Mouse (Mus musculus) spleen, postnatal 10 days (tissue): Measurements from ENCODE around the gene Gm20388.
A peak's percentile ranks its signal among the peaks of the same experiment; 100 is the strongest.

Experiments used
- DNase-seq, 2 experiments: peaks; one replicate each; pipeline ENCODE4 v3.0.0; 2021 to 2022; ENCODE audit warnings: low spot score in 2 of 2

The Gm20388 gene

GRCm38 (mm10) chr8:122421376-122422070 lies 2510.9 kb downstream of the Gm20388 start, which contains the start of gene Il17c:
Il17c (plus strand) TSS chr8:122422020.
- DNase-seq: no peak

DNA sequence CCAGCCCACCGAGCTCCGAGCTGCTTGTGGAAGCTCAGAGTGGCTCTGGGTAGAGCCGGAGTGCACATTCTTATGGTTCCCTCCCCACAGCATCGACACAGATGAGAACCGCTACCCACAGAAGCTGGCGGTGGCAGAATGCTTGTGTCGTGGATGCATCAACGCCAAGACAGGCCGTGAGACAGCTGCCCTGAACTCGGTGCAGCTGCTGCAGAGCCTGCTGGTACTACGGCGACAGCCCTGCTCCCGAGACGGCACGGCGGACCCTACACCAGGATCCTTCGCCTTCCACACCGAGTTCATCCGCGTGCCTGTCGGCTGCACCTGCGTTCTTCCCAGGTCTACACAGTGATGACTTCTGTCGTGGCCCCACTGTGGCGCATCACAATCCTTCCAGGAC lies 2512.6 kb downstream of the Gm20388 start:
- DNase-seq: no peak

DNA sequence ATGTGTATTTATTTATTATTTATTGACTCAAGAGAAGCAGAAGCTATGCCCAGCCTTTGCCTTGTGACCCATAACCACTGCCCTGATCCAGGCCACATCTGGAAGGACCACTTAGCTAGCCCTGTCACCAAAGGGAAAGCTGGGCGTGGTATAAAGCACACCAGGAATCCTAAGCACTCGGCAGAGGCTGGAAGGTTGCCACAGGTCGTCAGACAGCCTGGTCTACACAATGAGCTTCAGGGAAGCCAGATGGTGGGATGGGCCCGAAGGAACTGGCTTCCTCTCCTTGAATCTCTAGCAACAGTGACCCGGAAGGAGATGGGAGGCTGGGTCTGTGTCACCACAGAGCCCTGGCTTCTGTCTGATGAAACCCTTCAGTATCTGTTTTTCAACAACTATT lies 2513.0 kb downstream of the Gm20388 start:
- DNase-seq: no peak

GRCm38 (mm10) chr8:122426145-122426544 lies 2515.5 kb downstream of the Gm20388 start:
- no peak for DNase-seq

DNA sequence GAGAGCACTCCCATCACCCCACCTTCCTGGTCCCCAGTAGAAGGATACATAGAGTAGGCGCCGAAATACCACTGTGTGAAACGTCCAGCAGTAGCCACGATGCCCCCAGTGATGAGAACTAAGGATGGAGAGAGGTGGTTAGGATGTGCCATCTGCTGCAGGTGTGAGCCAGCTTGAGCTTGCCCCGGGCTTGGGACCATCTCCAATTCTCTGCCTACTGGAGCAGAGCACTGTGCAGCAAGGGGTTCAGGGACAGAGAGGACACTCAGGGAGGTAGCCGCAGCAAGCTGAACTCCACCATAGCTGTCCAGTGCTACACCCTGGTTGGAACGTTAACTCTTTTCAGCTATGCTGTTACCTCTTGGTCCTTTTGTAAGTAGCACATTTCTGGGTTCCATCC lies 2517.0 kb downstream of the Gm20388 start:
- DNase-seq: no peak

DNA sequence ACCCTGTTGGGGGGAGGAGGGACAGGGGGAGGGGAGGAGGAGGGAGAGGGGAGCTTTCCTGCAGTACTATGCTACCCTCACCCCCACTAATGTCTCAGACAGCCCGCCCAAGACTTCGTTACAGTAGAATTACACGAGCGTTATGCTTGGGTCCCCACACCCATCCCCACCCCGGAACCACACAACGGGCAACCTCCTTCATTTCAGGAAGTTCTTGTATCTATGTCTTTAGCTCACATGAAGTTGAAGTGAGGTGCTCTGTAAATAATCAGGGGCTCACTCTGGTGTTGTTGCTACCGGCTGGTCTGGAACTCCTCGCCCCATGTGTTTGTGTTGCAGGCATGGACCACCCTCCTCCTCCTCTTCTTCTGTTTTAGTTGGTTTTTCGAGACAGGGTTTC lies 2517.5 kb downstream of the Gm20388 start:
- DNase-seq: peak in 1 of 2 experiments; percentile 60

DNA sequence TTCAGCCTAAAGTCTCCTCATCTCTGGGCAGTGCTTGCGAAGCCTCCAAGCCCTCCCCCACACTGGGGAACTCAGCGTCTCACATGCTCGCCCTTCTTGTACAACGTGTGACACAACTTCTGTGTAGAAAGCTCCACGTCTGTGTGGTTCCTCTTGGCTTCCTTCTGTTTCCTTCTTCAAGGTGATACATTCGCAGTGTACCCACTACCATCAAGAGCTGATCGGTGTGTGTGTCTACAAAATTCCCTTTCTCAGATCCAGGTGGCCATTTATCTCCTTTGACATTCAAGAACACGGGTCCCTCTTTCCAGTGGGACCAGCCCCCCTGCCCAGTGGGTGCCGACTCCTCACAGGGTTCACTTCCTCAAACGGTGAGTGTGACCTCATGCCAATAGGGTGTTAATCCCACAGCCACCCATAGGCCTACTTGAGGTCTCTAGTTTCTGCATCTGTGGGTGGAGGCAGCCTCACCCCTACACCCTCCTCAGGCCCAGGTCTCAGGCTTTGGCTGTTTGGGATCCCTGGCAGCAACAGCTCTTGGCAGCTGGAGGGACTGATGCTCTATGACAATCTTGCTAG lies 2519.5 kb downstream of the Gm20388 start:
- peak in 1 of 2 experiments; percentile 60 for DNase-seq

DNA sequence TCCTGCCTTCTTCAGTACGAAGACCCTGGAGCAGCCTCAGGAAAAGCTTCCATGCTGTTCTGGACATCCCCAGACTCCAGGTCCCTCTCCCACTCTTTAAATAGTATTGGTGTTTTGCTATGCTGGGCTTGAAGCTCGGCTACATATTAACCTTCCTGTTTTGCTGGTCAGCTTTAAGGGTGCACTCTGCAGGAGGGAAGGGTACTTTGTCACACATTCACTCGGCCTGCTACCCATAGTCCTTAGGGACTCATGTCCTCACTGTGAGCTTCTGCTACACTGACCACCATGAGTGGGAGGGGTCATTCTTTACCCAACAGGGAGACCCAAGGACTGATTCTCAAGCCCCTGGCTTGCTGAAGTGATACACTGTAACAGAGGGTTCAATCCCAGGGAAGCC lies 2520.0 kb downstream of the Gm20388 start:
- DNase-seq: no peak

- DNase-seq: peak; percentile 52 to 57
These were observed 2521.2 kb downstream of the Gm20388 start for GRCm38 (mm10) chr8:122431694-122432442.

DNA sequence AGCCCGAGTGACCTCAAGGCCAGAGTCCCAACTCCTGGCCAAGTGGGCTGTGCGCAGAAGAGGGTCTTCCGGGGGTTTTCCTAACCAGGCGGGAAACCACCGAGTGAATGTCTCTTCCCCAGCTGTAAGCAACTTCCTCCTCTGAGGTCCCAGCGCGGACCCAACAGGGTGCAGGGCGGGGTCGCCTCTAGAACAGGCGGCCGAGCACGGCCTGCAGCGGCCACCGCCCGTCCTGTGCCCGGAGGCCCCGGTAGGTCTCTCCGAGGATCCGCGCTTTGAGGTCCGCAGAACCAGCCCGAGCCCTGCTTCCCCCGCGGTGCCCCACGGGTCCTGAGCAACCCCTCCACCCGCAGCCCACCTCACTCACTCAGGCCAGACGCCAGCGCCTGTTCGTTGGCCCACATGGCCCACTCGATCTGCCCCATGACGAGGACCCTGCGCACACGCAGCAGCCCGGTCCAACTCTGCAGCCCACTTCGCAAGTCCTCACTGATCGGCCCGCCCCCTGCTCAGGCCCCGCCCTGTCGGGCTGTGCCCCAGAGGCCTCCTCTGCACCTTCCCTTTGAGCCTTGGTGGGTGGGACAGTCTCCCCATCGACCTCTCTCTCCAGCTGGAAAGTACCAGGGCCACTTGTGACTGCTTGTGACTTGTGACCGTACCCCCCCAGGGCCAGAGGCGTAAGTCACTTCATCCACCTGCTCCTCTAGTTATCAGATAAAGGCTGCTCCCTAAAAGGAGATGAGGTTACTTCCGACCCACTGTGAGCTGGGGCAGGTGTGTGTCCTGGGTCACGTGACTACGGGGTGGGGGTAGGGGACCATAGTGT lies 2522.0 kb downstream of the Gm20388 start, which contains the start of gene Cyba:
Gene Cyba (minus strand): TSS at position 488 of the 826 bp plus-strand sequence.
- peak; percentile 60 to 85 for DNase-seq

DNA sequence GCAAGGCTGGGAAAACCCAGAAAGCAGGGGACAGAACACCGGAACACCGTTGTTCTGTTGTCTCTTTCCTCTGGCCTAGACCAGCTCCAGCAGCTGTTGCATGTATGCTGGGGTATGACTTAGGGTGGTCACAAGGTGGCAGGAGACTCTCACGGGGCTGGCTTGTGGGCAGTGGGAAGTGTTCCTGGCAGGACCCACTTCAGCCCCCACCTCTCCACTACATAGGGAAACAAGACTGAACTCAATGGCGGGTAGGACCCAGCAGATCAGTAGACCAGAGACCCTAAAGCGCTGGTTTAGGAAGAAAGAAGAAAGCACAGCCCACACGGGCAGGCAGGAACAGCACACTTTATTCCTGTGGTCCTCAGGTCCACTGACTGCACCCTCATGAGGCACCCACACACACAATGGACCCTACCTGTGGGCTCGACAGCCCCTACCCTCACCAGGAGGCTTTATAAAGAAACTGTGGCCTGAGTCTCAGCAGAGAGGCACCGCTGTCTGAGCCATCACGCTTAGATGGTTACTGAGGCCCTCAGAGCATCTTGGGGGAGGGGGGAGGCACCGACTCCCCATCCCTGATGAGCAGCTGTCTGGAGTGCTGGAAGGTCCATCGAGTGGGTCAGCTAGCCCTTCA lies 2522.7 kb downstream of the Gm20388 start:
- DNase-seq: peak in 1 of 2 experiments; percentile 68

- DNase-seq: peak in 1 of 2 experiments; percentile 38
These were observed 2524.7 kb downstream of the Gm20388 start for GRCm38 (mm10) chr8:122435375-122435774.

DNA sequence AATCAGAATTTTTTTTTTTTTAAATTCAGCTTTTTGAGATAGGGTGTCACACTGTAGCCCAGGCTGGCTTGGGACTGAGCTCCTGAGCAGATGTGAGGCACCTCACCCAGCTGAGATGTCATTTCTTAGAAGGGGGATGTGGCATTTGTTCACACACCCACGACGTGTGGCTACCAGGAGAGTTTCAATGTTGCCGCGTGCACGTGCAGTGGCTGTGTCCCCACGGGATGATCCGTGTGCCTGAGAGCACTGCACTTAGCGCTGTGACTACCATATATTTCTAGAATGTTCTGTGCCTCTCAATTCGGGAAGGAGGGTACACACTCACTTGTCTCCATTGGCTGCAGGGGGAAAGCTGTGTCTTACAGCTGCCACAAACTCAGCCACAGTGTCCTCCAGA lies 2525.5 kb downstream of the Gm20388 start:
- DNase-seq: no peak

- no peak for DNase-seq
These were observed 2526.0 kb downstream of the Gm20388 start for GRCm38 (mm10) chr8:122436586-122437125.

- DNase-seq: no peak
These were observed 2527.2 kb downstream of the Gm20388 start for GRCm38 (mm10) chr8:122437708-122438331.

DNA sequence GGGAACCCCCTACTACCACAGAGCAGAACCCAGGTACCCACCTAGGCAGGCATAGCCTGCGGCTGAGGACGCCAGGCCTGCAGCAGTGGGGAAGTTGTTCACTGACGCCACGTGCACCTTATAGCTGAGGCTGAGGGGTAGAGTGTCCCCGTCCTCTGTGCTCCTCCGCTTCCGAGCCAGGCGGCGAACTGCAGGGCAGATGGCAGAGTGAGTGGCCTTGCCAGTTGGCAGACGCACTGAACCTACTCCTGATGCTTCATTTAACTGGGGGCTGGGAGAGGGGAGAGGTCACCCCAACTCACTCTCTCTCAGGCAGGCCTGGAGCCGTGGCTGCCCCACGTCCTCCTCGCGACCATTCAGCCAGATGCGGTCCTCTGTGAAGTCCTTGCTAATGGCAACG lies 2528.7 kb downstream of the Gm20388 start:
- DNase-seq: no peak

- DNase-seq: no peak
These were observed 2530.7 kb downstream of the Gm20388 start for GRCm38 (mm10) chr8:122441326-122441725.

GRCm38 (mm10) chr8:122442356-122442755 lies 2531.7 kb downstream of the Gm20388 start:
- DNase-seq: no peak

GRCm38 (mm10) chr8:122442781-122443180 lies 2532.1 kb downstream of the Gm20388 start:
- no peak for DNase-seq

DNA sequence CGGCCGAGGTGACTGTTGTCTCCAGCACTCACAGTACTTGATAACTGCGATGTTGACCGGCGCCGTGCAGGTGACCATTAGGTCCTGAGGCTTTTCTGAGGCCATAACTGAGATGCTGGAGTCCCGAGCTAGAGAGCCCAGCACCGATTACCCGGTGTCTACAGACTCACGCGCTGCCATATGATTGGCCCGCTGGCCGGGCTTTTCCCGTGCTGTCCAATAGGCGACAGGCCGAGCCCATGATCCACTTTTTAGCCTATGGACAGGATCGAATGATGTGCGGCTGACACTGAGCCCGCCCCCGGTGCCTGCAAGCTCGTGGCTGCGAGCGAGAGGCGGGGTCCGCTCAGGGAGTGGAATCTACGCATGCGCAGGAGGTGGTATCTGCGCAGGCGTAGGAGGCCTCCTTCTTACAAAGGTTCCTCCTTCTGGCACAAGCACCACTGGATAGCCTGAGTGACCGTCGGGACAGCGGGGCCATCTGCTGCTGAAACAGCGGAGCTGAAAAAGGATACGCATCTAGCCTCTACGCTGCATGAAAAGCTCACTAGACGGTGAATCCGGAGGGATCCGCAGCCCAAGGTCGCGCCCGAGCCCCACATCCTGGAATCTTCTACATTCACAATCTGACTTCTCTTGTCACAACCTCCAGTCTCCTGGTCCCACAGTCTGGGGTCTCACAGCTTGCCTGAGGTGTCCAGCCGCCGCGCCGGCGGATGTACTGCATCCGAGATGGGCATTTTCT lies 2532.8 kb downstream of the Gm20388 start, which contains the start of gene Mvd:
Gene Mvd (minus strand): TSS at position 161 of the 745 bp plus-strand sequence.
- peak; percentile 91 to 97 for DNase-seq
